Mouse (Mus musculus) heart, embryonic 11.5 days (tissue): ENCODE measurements around the gene Rnf138rt1. TPM values are rescaled to one million over a fixed set of nuclear protein-coding genes. Genes with fewer than 3 reads are reported as not detected.

ENCODE experiments used
- ATAC-seq: fragments of 200-750 bp; cut with Nextera tagmentation; replicated peaks from 2 replicates; pipeline ENCODE4 v1.8.0; 2017; ENCODE audit warnings: moderate library complexity; ENCODE audit not compliant: insufficient number of reproducible peaks, low FRiP score, low TSS enrichment
- H3K27ac ChIP-seq: fragments of 300-500 bp; sonication (generic); 2 replicates; pipeline ENCODE4 v1.5.1; 2014; ENCODE audit warnings: mild to moderate bottlenecking, low read depth, low read length
- H3K27me3 ChIP-seq: fragments of 300-500 bp; sonication (generic); 2 replicates; pipeline ENCODE4 v1.6.1; 2014; ENCODE audit warnings: mild to moderate bottlenecking, low read length, mixed read lengths; ENCODE audit not compliant: control insufficient read depth, insufficient read depth
- H3K36me3 ChIP-seq: fragments of 300-500 bp; sonication (generic); 2 replicates; pipeline ENCODE4 v1.6.1; 2014; ENCODE audit warnings: mild to moderate bottlenecking, low read length, moderate library complexity, mixed read lengths; ENCODE audit not compliant: control insufficient read depth, insufficient read depth
- H3K4me1 ChIP-seq: fragments of 300-500 bp; sonication (generic); 2 replicates; pipeline ENCODE4 v1.6.1; 2014; ENCODE audit warnings: low read length; ENCODE audit not compliant: control insufficient read depth, insufficient read depth
- H3K4me2 ChIP-seq: fragments of 300-500 bp; sonication (generic); 2 replicates; pipeline ENCODE4 v1.6.1; 2014; ENCODE audit warnings: mild to moderate bottlenecking, moderate library complexity
- H3K4me3 ChIP-seq: fragments of 300-500 bp; sonication (generic); 2 replicates; pipeline ENCODE4 v1.5.1; 2014; ENCODE audit warnings: low read depth, low read length
- H3K9ac ChIP-seq: fragments of 300-500 bp; sonication (generic); 2 replicates; pipeline ENCODE4 v1.6.1; 2014; ENCODE audit warnings: mild to moderate bottlenecking, low read depth, low read length, moderate library complexity
- H3K9me3 ChIP-seq: fragments of 300-500 bp; sonication (generic); replicated peaks from 2 replicates; pipeline ENCODE4 v1.6.1; 2016; ENCODE audit warnings: low read length; ENCODE audit not compliant: control insufficient read depth
- WGBS: fragments of 180-500 bp; shearing (Covaris S2); extraction: QIAGEN DNeasy Blood & Tissue Kit; methylation state at CpG from one replicate; pipeline ENCODE4 v1.1.7; 2014; ENCODE audit not compliant: insufficient replicate concordance; 5-methylcytosine and 5-hydroxymethylcytosine counted together
- polyA plus RNA-seq: library from polyadenylated mRNA; unstranded; fragments of >200 nt; fragmentation: Nextera tagmentation; extraction: Ambion mirVana; gene quantifications from 2 replicates; pipeline ENCODE4 v1.2.1, GENCODE M21; 2014

Rnf138rt1 gene
- polyA plus RNA-seq: 0.24 TPM in 1 of 2 replicates, not detected in the other

DNA sequence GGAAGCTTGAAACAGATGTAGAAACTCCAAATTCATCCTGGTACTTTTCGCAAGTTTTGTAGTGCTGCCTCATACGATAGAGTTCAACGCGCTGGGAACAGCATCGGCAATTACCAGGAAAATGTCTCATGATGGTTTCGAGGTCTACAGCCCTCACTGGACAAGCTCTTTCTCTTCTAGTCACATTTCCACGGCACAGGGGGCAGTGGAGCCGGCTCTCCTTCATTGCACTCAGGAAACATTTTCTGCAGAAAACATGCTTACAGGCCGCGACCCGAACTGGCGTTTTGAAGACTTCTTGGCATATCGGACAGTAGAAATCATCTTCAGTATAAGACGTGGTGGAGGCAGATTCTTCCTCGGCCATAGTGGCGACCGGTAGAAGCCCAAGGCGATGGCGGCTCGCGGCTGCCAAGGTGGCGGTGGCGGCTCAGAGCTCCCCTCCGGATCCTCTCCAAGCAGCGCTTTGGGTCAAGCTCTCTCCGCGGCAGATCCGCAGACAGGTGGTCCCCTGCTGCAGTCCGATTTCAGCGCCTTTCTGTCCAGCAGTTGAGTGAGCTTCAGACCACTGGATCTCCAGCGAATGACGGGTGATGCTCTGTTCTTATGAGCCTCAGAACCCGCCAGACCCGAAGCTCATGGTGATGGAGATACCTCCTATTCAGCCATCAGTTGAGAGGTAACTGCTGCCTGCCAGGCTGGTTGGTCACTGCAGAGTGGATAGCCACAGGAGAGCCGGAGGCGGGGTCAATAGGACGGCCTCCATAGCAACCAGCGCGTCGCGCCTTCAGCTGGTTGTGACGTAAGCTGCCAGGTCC, at the start of gene Rnf138rt1:
Rnf138rt1 (minus strand) TSS at position 713 of the 818 bp plus-strand sequence.
- 24% methylated on average over 36 of the region's 42 CpGs for WGBS
- Histone ChIP-seq H3K36me3 (no peaks in the 10 kb centered on the region), H3K4me3 (peak within 1 kb of the TSS; percentile 41), H3K9ac (no peak within 1 kb of the TSS), H3K4me2 (peak within 1 kb of the TSS; percentile 73), H3K4me1 (no peaks in the 10 kb centered on the region), H3K9me3 (no peaks in the 10 kb centered on the region), H3K27ac (no peak within 1 kb of the TSS), H3K27me3 (peaks cover 8% of the 10 kb centered on the region)
- no peak for ATAC-seq

DNA sequence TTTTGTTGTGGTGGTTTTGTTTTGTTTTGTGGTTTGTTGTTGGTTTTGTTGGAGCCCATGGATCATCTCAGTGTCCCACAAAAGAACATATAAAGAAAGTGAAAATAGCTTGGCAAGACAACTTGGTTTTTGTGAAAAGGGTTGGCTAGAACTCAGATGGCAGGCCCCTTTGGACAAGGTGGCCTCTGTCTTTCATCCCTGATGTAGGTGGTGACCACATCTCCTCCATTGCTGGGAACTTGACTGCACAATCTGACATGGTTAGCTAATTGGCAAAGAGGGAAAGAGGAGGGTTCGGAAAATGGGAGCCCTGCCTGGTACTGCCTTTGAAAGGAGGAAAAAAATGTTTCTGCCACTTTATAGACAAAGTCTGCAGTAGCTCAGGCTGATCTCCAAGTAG, 46.1 kb upstream of the Rnf138rt1 start:
- 67% methylated on average over 1 of the region's 1 CpGs for WGBS
- H3K27me3 ChIP-seq: no peaks in the 10 kb centered on the region
- H3K27ac ChIP-seq: no peak overlapping the region
- no peak for ATAC-seq
- H3K4me2 ChIP-seq: no peak overlapping the region
- H3K4me3 ChIP-seq: no peak overlapping the region
- no peaks in the 10 kb centered on the region for H3K36me3 ChIP-seq
- no peak overlapping the region for H3K9ac ChIP-seq
- no peaks in the 10 kb centered on the region for H3K9me3 ChIP-seq
- H3K4me1 ChIP-seq: no peaks in the 10 kb centered on the region

DNA sequence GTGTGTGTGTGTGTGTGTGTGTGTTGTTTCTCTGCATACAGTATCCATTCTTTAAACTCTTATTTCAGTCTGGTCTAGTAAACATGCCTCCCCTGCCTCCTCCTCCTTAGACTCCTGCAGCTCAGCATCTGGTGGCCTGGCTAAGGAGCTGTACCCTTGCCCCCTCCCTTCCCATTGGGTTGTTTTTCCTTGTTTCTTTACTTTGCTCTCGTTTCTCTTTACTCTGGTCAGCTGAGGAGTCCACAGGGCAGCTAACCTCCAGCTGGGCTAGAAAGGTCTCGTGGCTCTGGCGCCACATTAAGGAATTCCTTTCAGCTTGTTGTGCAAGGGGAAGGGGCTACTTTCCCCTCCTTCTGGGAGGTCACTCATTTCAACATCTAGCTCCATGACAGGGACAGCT, 5.2 kb upstream of the Rnf138rt1 start:
- H3K36me3 ChIP-seq: no peaks in the 10 kb centered on the region
- H3K27me3 ChIP-seq: peaks cover 8% of the 10 kb centered on the region
- WGBS: 32% methylated on average over 3 of the region's 3 CpGs
- no peak overlapping the region for H3K27ac ChIP-seq
- H3K9me3 ChIP-seq: no peaks in the 10 kb centered on the region
- no peak overlapping the region for H3K4me3 ChIP-seq
- no peak for ATAC-seq
- H3K4me1 ChIP-seq: no peaks in the 10 kb centered on the region
- no peak overlapping the region for H3K9ac ChIP-seq
- no peak overlapping the region for H3K4me2 ChIP-seq

DNA sequence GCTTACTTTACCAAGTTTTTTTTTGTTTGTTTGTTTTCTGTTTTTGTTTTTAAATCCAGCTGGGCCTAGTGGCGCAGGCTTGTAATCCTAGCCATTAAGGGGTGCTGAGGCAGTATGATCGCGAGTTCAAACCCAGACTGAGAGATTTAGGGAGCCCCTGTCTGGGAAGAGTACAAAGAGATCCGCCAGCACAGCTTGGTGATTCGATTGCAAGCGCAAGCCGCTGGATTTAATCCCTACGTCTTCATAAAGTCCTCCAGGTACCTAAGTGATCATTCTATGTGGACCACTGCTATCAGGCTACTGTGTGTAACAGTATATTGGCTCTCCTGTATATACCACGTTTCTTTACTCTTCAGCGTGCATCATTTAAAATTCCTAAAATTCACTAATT, 303 bp upstream of the Rnf138rt1 start:
- WGBS: 31% methylated on average over 10 of the region's 10 CpGs
- Histone ChIP-seq H3K4me2 (peak overlapping the region; percentile 73), H3K4me1 (no peaks in the 10 kb centered on the region), H3K9ac (no peak overlapping the region), H3K4me3 (peak overlapping the region; percentile 41), H3K36me3 (no peaks in the 10 kb centered on the region), H3K9me3 (no peaks in the 10 kb centered on the region), H3K27me3 (peaks cover 8% of the 10 kb centered on the region), H3K27ac (no peak overlapping the region)
- no peak for ATAC-seq

DNA sequence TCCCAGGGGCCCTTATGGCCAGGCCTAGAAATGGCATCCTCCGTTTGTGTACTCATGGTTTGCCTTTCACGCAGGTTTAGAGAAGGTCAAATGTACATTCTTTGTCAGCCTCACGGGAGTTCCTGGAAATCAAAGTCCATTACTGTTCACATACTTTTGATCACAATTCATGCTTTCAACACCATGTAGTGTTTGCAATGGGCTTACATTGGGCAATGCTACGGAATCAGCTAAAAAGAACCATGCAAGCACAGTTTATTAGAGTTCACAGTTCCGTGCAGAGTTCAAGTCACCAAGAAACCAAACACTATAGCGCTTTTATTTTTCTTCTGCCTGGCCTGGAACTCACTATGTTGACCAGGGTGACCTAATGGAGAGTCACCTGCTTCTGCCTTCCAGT, 15.1 kb downstream of the Rnf138rt1 start:
- no peaks in the 10 kb centered on the region for H3K4me1 ChIP-seq
- no peaks in the 10 kb centered on the region for H3K27me3 ChIP-seq
- H3K36me3 ChIP-seq: no peaks in the 10 kb centered on the region
- H3K4me2 ChIP-seq: no peak overlapping the region
- no peak for ATAC-seq
- no peak overlapping the region for H3K9ac ChIP-seq
- H3K9me3 ChIP-seq: no peaks in the 10 kb centered on the region
- H3K27ac ChIP-seq: no peak overlapping the region
- 75% methylated on average over 6 of the region's 6 CpGs for WGBS
- H3K4me3 ChIP-seq: no peak overlapping the region

DNA sequence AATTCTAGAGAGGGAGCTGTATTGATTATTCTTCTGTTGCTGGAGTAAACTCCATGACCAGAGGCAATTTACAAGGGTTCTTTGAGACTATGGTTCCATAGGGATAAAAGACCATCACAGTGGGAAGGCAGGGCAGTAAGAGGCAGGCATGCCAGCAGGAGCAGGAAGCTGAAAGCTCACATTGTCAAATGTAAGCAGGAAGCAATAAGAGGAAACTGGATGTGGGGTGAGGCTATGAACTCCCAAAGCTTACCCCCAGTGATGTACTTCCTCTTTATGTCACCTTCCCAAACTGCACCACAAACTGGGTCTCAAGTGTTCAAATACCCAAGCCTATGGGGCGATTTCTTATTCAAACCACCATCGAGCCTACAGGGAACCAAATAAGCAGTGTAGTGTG, 17.2 kb downstream of the Rnf138rt1 start:
- Histone ChIP-seq H3K36me3 (no peaks in the 10 kb centered on the region), H3K27me3 (no peaks in the 10 kb centered on the region), H3K27ac (no peak overlapping the region), H3K9me3 (no peaks in the 10 kb centered on the region), H3K9ac (no peak overlapping the region), H3K4me3 (no peak overlapping the region), H3K4me2 (no peak overlapping the region), H3K4me1 (no peaks in the 10 kb centered on the region)
- no peak for ATAC-seq
- 63% methylated on average over 2 of the region's 2 CpGs for WGBS

DNA sequence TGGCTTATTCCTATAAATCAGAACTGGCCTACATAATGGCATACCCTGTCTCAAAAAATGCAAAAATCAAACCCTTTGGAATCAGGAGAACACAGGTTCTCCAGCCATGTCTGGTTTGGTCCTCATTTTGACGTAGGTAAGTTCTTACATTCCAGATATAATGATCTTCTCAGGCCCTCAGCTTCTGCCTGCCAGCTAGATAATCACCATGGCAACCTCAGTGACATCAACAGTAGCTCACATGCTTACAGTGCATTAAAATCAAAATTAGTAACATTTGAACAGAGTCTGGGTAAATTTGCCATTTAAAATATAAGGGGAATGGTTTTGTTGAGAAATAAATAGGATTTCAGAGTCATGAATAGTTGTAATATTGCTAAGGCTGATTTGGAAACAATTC, 22.2 kb downstream of the Rnf138rt1 start:
- no peaks in the 10 kb centered on the region for H3K36me3 ChIP-seq
- H3K9ac ChIP-seq: no peak overlapping the region
- no peaks in the 10 kb centered on the region for H3K9me3 ChIP-seq
- no peak overlapping the region for H3K4me2 ChIP-seq
- H3K27ac ChIP-seq: no peak overlapping the region
- ATAC-seq: no peak
- no peaks in the 10 kb centered on the region for H3K4me1 ChIP-seq
- WGBS: 32% methylated on average over 1 of the region's 1 CpGs
- no peak overlapping the region for H3K4me3 ChIP-seq
- H3K27me3 ChIP-seq: no peaks in the 10 kb centered on the region

DNA sequence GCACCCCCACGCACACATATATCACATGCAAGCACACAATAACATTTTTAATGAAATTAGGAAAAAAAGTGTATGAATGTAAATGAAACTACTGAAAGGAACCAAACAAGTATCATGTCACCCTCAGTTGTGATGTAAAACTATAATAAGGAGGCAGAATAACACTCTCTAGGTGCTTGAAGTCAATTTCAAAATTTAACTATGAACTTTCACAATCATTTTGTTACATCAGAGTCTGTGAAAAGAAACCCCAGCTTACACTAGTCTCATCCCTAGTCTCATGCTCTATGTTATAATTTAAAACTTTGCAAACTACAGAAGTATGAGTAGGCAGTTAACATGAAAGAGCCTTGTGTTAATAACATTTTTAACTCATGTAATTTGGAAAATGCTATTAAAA, 27.0 kb downstream of the Rnf138rt1 start:
- Histone ChIP-seq H3K9me3 (no peaks in the 10 kb centered on the region), H3K27me3 (no peaks in the 10 kb centered on the region), H3K9ac (no peak overlapping the region), H3K4me3 (no peak overlapping the region), H3K27ac (no peak overlapping the region), H3K4me2 (no peak overlapping the region), H3K4me1 (no peaks in the 10 kb centered on the region), H3K36me3 (no peaks in the 10 kb centered on the region)
- WGBS: 91% methylated on average over 1 of the region's 1 CpGs
- ATAC-seq: no peak

DNA sequence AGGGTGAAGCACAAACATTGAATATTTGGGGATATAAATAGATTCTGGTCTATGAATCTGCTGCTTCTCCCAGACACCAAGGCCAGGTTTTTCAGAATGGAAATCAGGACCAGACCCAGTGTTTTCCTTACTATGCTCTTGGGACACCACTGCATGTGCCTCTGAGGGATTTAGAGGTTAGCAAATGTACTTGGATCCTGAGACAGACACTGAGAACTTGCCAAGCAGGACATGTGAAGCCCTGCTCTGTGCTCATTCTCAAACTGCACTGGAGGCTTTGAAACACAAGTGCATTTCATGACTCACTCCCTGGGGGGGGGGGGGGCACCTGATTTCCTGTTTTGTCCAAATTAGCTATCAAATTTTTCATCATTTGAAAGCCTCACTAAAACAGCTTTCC, 37.5 kb downstream of the Rnf138rt1 start:
- Histone ChIP-seq H3K4me1 (no peaks in the 10 kb centered on the region), H3K9me3 (no peaks in the 10 kb centered on the region), H3K27me3 (no peaks in the 10 kb centered on the region), H3K9ac (no peak overlapping the region), H3K27ac (no peak overlapping the region), H3K36me3 (no peaks in the 10 kb centered on the region), H3K4me3 (no peak overlapping the region), H3K4me2 (no peak overlapping the region)
- no peak for ATAC-seq
